Mouse (Mus musculus) kidney, adult 2 months (tissue): ENCODE measurements at regions not wholly inside any gene's neighbourhood (a gene's known extent, or its start where the extent isn't known, plus 50 kb on each side); places are given as distances from the start of the nearest gene placed in this dataset.

Source experiments
- DNase-seq: peaks from one replicate; pipeline ENCODE4 v3.0.0; 2021
- H3K27ac ChIP-seq: fragments of 200-500 bp; 2 replicates; pipeline ENCODE4 v1.5.1; 2012; ENCODE audit warnings: low read depth, low read length, control low read depth, inconsistent platforms; ENCODE audit not compliant: insufficient read depth
- H3K27me3 ChIP-seq: fragments of 200-500 bp; replicated peaks from 2 replicates; pipeline ENCODE4 v1.6.1; 2012; ENCODE audit warnings: mild to moderate bottlenecking, moderate library complexity, low read length, inconsistent platforms; ENCODE audit not compliant: control insufficient read depth, insufficient read depth
- H3K36me3 ChIP-seq: fragments of 200-500 bp; 2 replicates; pipeline ENCODE4 v1.6.1; 2012; ENCODE audit warnings: mild to moderate bottlenecking, moderate library complexity, low read length, inconsistent platforms; ENCODE audit not compliant: control insufficient read depth, insufficient read depth
- H3K4me1 ChIP-seq: fragments of 200-500 bp; 2 replicates; pipeline ENCODE4 v1.6.1; 2011; ENCODE audit warnings: low read length; ENCODE audit not compliant: control insufficient read depth, insufficient read depth
- H3K4me3 ChIP-seq: fragments of 200-500 bp; 2 replicates; pipeline ENCODE4 v1.5.1; 2011; ENCODE audit warnings: mild to moderate bottlenecking, low read depth, low read length, control low read depth; ENCODE audit not compliant: insufficient read depth
- CTCF ChIP-seq: fragments of 200-500 bp; conservative IDR thresholded peaks from 2 replicates; pipeline ENCODE4 v1.5.1; 2011; ENCODE audit warnings: low read depth, mild to moderate bottlenecking, control low read depth, low read length, moderate library complexity, mixed read lengths; ENCODE audit not compliant: insufficient read depth, insufficient read length
- POLR2A ChIP-seq: fragments of 200-500 bp; IDR thresholded peaks from one replicate; pipeline ENCODE4 v1.6.1; 2011; ENCODE audit warnings: low read depth, low read length, control low read depth
- WGBS: fragments of 180-500 bp; shearing (Covaris S2); methylation state at CpG from one replicate; pipeline ENCODE4 v1.1.7; 2018; 5-methylcytosine and 5-hydroxymethylcytosine counted together

- WGBS: 80% methylated on average over 5 of the region's 5 CpGs
- H3K36me3 ChIP-seq: no peaks in the 10 kb centered on the region
- no peaks in the 10 kb centered on the region for H3K27me3 ChIP-seq
- H3K27ac ChIP-seq: no peak overlapping the region
- TF ChIP-seq CTCF: no peak
- no peak for TF ChIP-seq POLR2A
- no peak overlapping the region for H3K4me3 ChIP-seq
- no peaks in the 10 kb centered on the region for H3K4me1 ChIP-seq
- DNase-seq: no peak
These were observed 59.7 kb upstream of the Ikzf2 start for GRCm38 (mm10) chr1:69746575-69747290.

GRCm38 (mm10) chr1:69752724-69753123 is 65.7 kb upstream of the Ikzf2 start:
- Histone ChIP-seq H3K27me3 (no peaks in the 10 kb centered on the region), H3K36me3 (no peaks in the 10 kb centered on the region), H3K4me3 (no peak overlapping the region), H3K27ac (no peak overlapping the region), H3K4me1 (no peaks in the 10 kb centered on the region)
- WGBS: 42% methylated on average over 1 of the region's 1 CpGs
- TF ChIP-seq POLR2A (no peak), CTCF (no peak)
- no peak for DNase-seq

GRCm38 (mm10) chr1:69757702-69758101 is 69.1 kb upstream of the Spag16 start:
- no peak for TF ChIP-seq POLR2A
- no peak for TF ChIP-seq CTCF
- WGBS: 95% methylated on average over 1 of the region's 1 CpGs
- no peaks in the 10 kb centered on the region for H3K4me1 ChIP-seq
- no peaks in the 10 kb centered on the region for H3K36me3 ChIP-seq
- no peak overlapping the region for H3K4me3 ChIP-seq
- DNase-seq: no peak
- no peaks in the 10 kb centered on the region for H3K27me3 ChIP-seq
- no peak overlapping the region for H3K27ac ChIP-seq

- 72% methylated on average over 13 of the region's 13 CpGs for WGBS
- no peaks in the 10 kb centered on the region for H3K36me3 ChIP-seq
- no peaks in the 10 kb centered on the region for H3K4me1 ChIP-seq
- H3K27me3 ChIP-seq: no peaks in the 10 kb centered on the region
- no peak overlapping the region for H3K27ac ChIP-seq
- no peak for DNase-seq
- TF ChIP-seq CTCF (no peak), POLR2A (no peak)
- no peak overlapping the region for H3K4me3 ChIP-seq
These were observed 67.2 kb upstream of the Spag16 start for GRCm38 (mm10) chr1:69759544-69759943.

DNA sequence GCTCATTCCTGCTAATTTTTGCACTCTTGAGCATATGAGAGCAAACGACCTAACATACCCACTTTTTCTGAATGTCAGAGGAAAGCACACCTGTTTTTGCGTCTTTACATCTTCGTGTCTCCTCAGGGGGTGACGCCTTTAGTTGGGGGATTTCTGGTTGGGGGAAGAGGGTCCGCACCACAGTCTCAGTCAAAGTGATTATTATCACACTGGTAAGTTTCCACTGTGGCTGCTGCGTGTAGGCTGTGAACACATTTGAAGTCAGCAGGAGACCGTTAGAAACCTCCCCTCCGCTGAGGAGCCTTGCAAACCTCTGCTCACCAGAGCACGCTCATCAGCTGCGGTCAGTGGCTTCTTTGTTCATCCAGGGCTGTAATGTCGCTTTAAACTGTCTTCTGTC is 58.1 kb upstream of the Spag16 start:
- Histone ChIP-seq H3K27me3 (no peaks in the 10 kb centered on the region), H3K4me1 (no peaks in the 10 kb centered on the region), H3K4me3 (no peak overlapping the region), H3K27ac (no peak overlapping the region), H3K36me3 (no peaks in the 10 kb centered on the region)
- 64% methylated on average over 11 of the region's 11 CpGs for WGBS
- DNase-seq: no peak
- TF ChIP-seq CTCF (no peak), POLR2A (no peak)

- no peak for DNase-seq
- Histone ChIP-seq H3K4me1 (no peaks in the 10 kb centered on the region), H3K36me3 (no peaks in the 10 kb centered on the region), H3K27me3 (no peaks in the 10 kb centered on the region), H3K4me3 (no peak overlapping the region), H3K27ac (no peak overlapping the region)
- no peak for TF ChIP-seq CTCF
- no peak for TF ChIP-seq POLR2A
- WGBS: 80% methylated on average over 8 of the region's 8 CpGs
These were observed 56.6 kb upstream of the Spag16 start for GRCm38 (mm10) chr1:69770209-69770608.

- Histone ChIP-seq H3K4me3 (no peak overlapping the region), H3K4me1 (no peaks in the 10 kb centered on the region), H3K27ac (no peak overlapping the region), H3K36me3 (no peaks in the 10 kb centered on the region), H3K27me3 (no peaks in the 10 kb centered on the region)
- no peak for DNase-seq
- TF ChIP-seq POLR2A (no peak), CTCF (no peak)
- 84% methylated on average over 2 of the region's 2 CpGs for WGBS
These were observed 55.3 kb upstream of the Spag16 start for GRCm38 (mm10) chr1:69771436-69771835.
